Mouse (Mus musculus): ENCODE data around the gene Pcmt1. TPM values are rescaled to one million over a fixed set of nuclear protein-coding genes. Genes with fewer than 3 reads are reported as not detected.
"Not testable (repeated sequence)": the region's sequence is repeated elsewhere in the genome, so short reads cannot be mapped to it uniquely, and the experiment has no call there.

Gene Pcmt1
- total RNA-seq, 4 experiments from 2014 or later = 157 to 165 (median 159) TPM

DNA sequence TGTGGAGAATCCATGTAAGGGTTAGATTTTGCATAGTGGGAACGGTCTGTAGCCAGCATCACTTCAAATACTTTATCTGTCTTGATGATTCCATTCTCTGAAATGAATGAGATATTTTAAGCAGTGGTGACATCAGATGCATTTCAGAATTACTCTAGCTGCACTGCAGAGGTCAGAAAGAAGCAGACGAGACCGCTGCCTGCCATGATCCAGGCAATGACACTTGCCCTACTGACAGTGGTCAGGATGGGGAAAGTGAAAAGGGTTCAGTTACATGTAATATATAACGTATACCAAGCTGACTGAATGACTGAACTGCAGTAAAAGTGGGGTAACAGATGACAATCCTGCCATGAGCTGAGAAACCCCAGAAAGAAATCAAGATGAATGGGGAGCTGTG is 31.9 kb downstream of the Pcmt1 start:
- no peak for DNase-seq (ENCODE audit: low spot score in 2 of 2)

DNA sequence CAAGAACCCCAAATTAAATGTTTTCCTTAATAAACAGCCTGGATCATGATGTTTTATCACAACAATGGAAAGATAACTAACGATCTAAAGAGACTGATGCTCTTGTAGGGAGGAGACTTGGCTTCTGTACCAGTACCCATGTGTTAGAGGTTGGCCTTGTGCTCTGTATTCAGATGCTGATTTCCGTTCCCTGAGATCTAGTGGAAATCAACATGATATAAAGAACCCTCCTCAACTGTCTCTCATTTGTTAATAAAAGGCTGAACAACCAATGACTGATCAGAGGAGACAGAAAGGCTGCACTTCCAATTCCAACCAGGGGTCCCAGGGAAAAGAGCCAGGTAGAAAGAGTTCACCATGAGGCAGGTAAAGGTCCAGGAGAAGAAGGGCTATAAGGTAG is 35.0 kb downstream of the Pcmt1 start:
- no peak for DNase-seq (ENCODE audit: low spot score in 2 of 2)

DNA sequence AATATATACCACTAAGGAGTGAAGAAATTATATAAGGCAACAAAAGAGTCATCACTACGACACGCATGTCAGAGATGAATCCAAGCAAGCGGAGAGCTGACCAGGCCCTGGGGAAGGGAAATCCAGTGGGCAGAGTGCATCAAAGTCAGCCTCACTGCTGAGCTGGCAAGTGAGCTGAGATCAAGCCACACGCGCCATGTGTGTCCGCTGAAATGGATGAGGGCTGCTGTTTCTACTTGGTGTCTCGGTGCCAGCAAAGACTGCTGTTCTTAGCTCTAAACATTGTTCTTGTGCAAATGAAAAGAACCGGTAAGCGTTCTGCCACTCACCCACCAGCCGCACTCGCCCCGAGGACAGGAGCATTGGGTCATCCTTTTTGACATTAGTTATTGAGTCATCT is 40.6 kb downstream of the Pcmt1 start:
- no peak for DNase-seq (ENCODE audit: low spot score in 2 of 2)

DNA sequence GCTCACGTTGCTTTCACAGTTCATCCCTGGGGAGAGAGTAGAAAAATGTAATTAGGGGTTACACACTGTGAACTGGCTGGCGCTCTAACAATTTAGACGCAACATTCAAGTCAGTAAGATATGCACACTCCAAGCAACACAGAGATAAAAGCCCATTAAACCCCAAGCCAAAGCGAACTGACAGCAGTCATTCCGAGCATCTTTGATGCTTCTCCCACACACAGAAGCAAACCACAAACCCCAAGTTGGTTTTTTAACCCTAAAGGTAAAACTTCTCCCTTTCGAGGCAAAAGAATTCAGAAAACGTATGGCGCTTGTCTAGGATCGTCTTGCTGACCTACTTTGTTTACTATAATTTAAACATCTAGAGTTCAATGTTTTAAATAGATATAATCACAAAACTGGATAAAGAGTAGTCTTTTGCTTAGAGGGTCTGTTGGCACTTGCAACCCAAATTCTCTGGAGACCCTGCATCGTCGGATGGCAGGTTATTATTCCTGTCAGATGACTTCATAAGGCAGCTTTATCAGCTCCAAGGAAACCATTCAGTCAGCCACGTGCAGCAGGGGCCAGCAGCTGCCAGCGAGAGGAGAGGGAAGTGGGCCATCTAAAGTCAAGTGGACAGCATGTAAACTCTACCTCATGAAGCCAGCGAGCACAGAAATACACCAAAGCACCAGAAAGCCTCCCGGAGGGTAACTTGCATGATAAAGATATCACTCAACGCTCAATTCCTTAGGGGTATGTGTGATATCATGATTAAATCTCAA is 49.8 kb downstream of the Pcmt1 start:
- no peak for DNase-seq (ENCODE audit: low spot score in 2 of 2)

DNA sequence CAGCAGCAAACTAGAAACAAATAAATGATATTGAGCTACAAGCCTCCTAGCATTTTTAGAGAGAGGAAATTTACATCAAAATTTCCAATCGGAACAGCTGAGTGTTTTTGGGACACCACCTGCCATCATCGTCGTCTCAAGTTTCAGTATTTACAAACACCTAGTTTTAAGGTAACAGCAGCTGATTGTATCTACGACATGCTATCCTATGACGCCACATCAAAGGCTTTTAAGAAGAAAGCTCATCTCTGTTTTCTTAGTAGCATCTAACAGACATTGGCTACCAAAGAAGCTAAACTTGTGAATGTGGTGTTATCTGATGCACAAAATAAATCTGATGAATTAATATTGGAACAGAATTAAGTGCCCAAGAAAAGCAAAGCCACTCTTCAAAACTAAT is 50.6 kb downstream of the Pcmt1 start:
- DNase-seq (ENCODE audit: low spot score in 2 of 2) = no peak

DNA sequence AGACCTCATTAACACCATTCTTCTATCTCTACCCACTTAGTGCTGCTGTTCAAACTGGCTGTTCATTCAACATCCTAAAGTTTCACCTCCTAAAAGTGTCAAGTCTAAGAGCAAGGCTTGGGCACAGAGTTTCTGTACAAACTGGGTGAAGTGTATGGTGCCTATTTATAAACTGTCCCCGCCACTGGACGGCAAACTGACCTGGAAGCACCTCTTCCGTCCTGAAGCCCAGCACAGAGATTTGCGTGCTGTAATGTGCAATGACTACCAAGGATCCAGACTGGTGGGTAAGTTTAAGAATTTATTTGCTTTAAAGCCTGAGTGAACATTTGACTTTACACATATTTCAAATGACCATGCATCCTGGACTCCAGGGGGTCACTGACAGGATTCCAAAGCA is 51.8 kb downstream of the Pcmt1 start:
- no peak for DNase-seq (ENCODE audit: low spot score in 2 of 2)

DNA sequence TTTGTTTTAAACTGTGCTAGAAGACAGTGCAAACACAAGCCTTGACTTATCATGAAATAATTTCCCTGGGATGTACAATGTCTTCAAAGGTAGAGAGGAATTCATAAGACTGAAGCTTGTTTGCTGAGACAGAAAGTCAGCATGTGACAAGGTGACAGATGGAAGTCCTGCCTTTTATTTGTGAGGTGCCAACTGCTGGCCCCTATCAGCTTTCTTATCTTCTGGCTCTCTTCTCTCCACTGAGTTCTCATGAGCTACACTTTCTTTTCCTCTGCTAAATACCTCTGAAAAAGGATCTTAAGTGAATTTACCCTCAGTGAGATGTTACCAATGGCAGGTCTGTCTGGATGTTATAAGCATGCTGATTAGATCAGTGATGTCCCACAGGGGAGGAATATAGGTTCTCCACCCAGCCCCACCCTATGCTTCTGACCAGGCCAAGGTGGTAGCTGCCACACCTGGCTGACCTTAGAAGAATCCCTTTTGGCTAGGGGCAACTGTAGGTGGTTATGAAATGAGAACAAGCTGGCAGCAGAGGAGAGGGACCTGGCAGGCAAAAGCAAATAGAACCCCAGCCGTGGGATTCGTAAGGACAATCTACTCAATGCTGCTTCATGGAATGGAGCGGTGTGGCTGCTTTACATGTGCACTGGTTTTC is 56.9 kb downstream of the Pcmt1 start:
- DNase-seq (ENCODE audit: low spot score in 2 of 2) = no peak

DNA sequence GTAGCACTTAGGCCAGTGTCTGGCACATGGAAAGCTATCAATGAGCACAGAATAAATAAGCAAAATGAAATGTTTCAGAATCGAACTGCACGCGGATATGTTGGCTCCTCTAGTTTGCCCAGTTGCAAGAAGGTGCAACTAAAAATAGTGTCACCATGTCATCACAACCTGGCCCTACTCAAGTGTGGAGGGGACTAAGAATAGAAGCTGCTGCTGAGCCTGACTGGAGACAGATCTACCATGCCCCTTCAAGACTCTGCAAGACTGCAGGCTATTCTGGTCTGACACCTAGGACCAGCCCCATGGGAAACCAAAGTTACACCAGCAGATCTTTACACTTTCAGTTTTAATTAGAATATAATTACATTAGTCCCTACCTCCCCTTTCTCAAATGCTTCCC is 58.6 kb downstream of the Pcmt1 start:
- no peak for DNase-seq (ENCODE audit: low spot score in 2 of 2)

DNA sequence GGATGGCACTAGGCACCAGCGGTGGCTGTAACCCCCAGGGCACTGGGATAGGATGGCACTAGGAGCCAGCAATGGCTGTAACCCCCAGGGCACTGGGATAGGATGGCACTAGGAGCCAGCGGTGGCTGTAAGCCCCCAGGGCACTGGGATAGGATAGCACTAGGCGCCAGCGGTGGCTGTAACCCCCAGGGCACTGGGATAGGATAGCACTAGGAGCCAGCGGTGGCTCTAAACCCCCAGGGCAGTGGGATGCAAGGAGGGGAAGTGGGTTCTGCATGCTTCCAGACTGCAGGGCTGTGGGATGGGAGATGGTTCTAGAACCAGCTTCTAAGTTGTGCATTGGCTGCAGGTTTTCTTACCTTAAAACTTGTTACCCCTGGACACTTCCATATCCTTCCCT is 60.2 kb downstream of the Pcmt1 start:
- DNase-seq (ENCODE audit: low spot score in 2 of 2) = no peak

DNA sequence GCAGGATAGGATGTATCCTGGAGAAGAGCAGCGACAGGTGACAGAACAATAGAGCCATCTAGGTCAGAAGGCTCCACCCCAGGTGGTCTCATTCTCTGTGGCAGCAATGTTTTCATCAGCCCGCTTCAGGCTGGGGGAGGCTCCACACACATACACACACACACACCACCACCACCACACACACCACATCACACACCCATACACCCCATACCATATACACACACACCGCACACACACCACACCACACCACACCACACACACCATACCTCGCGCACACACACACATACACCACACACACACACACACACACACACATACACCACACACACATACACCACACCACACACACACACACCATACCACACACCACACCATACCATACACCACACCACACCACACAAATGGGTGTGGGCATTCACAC is 61.1 kb downstream of the Pcmt1 start:
- no peak for DNase-seq (ENCODE audit: low spot score in 2 of 2)

DNA sequence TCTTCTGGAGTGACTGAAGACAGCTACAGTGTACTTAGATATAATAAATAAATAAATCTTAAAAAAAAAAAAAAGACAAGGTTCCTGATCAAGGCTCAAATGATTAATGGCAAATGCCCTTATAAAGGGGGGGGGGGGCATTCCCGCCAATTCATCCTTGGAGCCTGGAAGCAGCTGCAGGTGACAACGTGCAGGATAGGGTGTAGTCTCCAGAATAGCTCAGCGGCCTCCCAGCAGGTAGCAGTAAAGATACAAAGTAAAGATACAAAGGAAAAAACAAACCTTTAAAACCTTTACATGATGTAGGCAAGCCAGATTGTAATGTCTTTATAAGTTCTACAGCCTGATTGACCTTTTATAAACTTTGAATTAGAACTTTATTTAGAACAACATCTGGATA is 63.4 kb downstream of the Pcmt1 start:
- not testable (repeated sequence) for DNase-seq (ENCODE audit: low spot score in 2 of 2)

DNA sequence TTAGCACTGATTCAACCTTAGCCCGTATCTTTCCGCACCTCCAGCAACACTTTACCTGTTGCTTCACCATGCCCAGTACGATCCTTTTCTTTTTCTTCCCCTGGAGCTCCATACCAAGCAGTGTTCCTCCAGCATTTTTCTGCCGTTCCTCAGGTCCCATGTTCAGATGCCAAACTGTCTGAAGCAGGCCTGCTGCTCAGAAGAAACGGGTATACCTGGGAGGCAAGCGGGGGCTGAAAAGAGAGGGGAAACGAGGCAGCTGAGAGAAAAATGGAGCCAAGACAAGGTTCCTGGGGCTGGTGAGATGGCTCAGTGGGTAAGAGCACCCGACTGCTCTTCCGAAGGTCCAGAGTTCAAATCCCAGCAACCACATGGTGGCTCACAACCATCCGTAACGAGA is 63.8 kb downstream of the Pcmt1 start:
- DNase-seq (ENCODE audit: low spot score in 2 of 2) = not testable (repeated sequence)

DNA sequence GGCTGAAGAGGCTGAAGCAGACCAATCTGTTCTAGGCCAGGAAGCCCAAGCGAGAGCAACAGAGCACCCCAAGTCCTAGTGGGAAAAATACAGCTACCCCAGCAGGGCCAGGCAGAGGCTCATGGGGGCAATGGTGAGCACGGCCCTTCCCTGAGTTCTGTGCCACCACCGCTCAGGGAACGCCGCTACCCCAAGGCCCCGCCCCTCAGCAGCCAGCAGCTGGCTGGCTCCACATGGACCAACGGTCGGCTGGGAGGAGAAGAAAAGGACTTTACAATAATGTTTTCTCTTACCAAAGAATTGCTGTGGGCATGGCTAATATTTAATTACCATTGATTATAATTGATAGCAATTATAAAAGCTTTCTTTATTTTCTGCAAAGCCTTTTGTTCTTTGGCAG is 66.1 kb downstream of the Pcmt1 start:
- no peak for DNase-seq (ENCODE audit: low spot score in 2 of 2)

DNA sequence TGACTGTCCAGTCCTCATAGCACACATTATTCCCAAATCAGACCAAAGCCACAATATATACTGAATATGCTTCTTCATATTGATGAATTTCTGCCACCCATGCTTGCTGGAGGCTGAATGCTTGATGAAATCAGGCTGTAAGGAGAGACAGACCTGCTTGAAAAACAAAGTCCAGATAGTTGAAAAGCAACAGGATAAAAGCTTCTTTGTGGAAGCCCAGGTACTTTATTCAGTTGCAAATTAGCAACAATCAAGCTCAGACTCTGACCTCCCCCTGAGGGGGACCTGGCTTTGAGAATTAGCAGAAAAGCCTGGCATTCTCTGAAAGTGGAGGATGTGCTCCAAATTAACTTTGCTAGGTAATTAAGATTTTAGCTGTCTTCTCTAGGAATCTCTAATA is 68.7 kb downstream of the Pcmt1 start:
- not testable (repeated sequence) for DNase-seq (ENCODE audit: low spot score in 2 of 2)

DNA sequence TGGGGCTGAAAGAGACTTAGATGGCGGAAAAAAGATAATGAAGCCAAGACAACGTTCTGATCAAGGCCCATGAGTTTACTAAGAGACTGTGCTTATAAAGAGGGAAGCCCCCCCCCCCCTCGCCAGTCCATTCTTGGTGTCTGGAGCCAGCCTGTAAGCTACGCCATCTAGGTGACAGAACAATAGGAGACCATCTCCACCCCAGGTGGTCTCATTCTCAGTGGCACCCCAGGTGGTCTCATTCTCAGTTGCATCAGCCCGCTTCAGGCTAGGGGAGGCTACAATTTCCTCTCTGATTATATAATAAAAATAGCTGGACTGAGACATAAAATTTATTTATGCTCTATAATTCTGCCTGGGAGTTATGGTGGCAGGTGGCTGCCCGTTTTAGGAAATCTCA is 69.3 kb downstream of the Pcmt1 start:
- no peak for DNase-seq (ENCODE audit: low spot score in 2 of 2)

DNA sequence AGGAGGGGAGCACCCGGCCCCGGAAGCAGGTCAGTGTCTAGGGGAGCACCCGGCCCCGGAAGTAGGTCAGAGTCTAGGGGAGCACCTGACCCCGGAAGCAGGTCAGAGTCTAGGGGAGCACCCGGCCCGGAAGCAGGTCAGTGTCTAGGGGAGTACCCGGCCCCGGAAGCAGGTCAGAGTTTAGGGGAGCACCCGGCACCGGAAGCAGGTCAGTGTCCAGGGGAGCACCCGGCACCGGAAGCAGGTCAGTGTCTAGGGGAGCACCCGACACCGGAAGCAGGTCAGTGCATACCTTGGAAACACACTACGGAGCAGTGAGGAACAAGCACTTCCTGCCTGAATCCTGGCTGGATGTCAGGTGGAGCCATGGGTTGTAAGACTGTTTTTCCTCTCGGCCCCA is 72.3 kb downstream of the Pcmt1 start:
- DNase-seq (ENCODE audit: low spot score in 2 of 2) = no peak

DNA sequence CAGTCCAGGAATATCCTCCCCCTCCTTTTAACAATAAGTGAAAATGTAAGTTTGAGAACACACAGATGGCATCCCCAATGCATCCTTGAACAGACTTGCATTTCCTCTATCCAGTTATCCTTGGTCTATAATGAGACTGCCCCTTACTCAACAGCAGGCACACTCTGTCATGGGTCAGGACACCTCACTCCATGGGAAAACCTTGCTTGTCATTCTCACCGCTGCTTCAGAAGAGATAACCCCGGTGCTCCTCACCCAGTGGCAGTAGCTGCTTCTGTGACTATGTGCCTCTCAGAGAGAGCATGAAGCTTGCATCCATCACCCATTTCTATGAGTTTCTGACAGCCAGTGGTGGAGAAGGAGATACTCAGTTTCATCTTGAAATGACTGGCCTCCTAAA is 74.5 kb downstream of the Pcmt1 start:
- DNase-seq (ENCODE audit: low spot score in 2 of 2) = no peak

DNA sequence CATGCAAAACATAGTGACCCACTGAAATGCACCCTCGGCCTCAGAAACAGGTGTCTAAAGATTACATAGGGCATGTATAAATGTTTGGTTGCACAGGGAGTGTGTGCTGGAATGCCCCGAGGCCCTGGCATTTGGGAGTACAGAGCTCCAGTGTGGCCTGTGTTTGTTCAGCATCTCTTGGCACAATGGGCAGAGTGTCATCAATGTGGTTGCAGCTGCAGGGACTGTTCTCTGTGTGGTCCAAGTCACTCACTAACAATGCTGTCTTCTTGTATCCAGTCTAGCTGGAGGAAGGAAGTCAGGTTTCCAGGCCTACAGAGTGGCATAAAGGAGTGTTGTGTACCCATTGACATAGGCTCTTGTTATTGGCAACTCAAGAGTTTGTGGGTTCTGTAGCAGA is 75.8 kb downstream of the Pcmt1 start:
- DNase-seq (ENCODE audit: low spot score in 2 of 2) = peak; percentile 32 to 43

DNA sequence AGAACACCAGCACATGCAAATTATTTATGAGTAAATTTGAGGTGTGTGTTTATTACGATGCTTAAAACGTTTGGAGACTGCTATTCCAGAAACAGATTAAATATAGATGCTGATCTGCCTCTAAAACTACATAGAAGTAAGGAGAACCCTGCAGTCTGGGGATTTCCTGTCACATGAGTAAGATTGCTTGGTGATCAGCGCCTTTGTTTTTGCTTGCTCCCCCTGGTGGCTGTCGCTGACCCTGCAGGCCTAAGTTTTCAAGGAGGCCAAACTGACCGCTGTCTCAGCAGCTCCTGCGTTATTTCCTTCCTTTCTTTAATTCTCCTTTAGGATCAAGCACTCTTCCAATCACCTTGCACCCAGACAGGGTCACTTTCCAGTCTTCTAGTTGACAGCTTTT is 80.3 kb downstream of the Pcmt1 start:
- peak; percentile 37 to 74 for DNase-seq (ENCODE audit: low spot score in 2 of 2)

DNA sequence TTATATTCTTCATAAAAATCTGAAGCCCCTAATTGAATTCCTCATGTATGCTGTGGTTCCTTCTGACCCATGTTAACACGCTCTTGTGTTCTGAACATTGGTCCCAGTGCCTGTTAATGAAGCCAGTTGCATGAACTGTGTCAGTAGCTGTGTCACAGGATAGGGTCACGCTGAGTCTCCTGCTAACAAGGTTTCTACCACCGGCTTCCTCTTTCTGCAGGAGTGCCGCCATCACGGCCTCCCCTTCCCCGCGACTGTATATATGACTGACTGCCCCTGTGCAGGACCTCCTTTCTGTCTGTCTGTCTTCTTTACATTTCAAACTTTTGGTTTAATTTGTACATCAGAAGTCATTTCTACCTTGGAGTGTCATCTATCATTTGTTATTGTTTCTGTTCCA is 82.8 kb downstream of the Pcmt1 start:
- no peak for DNase-seq (ENCODE audit: low spot score in 2 of 2)

DNA sequence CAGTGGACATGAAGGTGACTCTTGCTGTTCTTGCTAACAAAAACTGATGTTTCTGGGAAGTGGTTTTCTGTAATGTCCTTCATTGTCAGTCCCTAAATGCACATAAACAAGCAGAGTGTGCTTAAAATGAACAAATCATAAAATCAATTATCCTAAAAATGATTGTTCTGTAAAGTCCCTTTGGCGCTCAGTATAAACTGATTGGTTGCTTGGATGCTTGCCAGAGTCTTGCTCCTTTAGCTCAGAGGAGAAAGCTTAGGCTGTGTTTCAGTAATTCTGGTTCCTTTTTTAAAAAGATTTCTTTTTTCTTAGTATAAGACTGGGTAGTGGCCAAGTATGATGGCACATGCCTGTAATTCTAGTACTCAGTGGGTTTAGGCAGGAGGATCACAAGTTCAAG is 84.7 kb downstream of the Pcmt1 start:
- no peak for DNase-seq (ENCODE audit: low spot score in 2 of 2)

DNA sequence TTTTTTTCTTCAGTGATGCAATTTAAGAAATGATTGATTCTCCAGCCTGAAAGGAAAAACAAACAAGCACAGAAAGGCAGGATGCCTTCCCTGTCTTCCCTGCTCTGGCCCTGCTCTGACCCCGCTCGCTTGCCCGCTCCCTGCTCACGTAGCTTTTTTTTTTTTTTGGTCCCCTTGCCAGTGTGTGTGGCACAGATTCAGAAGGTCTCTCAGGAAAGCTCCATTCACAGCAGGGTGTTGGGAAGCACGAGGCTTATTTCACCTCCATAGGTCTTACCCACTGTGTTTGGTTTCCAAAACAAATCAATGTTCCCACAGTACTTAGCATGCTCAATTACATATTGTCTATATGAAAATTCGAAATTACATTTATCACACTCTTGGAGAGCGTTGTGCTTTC is 86.1 kb downstream of the Pcmt1 start:
- DNase-seq (ENCODE audit: low spot score in 2 of 2) = no peak

DNA sequence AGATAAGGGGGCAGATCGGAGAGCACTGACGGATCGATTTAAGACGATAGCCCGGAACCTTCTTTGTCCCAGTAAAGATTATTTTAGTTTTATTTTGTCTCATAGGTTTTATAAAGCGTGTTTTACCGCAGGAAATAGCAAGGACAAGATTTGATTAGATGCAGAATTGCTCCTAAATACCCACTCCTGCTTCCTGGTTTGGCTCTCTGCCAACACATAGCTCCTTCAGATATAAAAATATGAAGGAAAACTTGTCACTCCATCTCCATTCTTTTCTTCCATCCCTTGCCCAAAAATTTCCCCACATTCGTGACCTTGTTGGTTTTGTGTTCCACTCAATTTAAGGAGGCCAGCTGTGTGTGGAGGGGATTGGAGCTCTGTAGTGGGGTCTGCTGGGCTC is 90.1 kb downstream of the Pcmt1 start:
- DNase-seq (ENCODE audit: low spot score in 2 of 2) = no peak
